Mouse (Mus musculus) thymus, postnatal 4 days (tissue): ENCODE measurements around the gene Slco2b1.

ENCODE experiments used
- DNase-seq: peaks from one replicate; pipeline ENCODE4 v3.0.0; 2021

Slco2b1 gene

DNA sequence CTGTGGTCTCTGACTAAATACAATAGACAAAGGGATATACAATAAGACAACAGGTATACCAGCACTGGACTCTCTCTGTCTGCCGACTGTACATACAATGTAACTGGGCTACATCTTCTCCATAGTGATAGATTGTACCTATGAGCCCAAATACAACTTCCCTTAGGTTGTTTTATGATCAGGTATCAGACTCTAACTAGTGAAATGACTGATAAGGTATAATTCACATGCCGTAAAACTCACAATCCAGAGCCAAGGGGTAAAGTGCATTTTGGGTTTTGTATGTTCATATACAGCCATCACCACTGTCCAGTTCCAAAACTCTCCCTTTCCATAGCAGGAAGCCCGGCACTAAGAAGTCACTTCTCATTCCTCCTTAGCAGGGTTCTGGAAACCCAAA lies 17.8 kb downstream of the Slco2b1 start:
- DNase-seq, result no peak

DNA sequence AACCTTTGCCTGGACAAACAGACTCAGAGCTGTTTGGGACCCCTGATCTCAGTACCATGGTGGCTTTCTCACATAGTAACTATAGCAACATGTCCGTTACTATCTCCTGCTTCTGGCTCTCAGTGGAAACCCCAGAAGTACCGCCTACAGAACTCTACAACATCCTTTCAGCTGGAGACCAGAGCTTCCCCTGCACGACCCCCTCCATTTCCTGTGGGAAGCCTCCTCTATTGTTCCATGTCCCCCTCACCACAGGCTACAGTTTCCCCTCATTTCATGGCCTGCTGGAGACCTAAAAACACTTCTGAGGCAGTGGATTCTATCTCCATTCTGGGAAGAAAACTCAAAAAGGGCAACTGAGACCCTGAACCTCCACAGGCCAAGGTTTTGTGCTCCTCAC lies 18.7 kb downstream of the Slco2b1 start:
- no peak for DNase-seq

DNA sequence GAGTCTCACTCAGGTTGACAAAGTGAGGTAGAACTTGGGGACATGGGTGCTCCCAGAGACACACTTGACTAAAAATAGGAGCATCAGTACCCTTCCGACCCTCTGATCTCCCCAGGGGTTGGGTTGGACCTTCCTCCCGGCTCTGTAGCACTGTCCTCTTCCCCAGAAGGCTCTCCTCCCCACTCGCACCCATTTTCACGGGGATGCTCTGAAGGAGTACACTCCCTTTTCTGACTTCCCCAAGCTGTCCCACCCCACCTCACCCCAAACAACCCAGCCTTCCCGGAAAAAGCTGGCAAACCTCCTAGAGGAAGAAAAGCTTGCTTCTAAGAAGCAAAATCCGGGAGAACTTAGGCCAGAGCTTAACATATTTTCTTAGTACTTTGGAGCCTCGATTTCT lies 20.3 kb downstream of the Slco2b1 start:
- DNase-seq, result no peak

DNA sequence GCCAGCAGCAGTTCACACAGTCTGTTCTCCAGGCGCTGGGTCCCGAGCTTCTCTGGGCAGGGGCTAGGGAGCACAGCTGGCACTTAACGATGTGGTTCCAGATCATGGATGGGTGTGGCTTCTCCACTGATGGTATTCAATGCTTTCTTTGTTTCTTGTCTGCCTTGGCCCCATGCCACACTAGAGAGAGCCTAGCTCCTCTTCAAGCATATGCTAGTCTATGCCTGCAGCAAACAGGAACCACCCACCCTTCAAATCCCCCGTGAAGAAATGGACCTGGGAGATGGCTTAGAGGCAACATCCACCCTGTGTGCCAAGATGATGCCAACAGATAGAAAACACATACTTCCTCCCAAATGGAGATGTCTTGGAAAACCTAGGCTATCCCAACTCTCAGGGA lies 27.1 kb downstream of the Slco2b1 start:
- no peak for DNase-seq

DNA sequence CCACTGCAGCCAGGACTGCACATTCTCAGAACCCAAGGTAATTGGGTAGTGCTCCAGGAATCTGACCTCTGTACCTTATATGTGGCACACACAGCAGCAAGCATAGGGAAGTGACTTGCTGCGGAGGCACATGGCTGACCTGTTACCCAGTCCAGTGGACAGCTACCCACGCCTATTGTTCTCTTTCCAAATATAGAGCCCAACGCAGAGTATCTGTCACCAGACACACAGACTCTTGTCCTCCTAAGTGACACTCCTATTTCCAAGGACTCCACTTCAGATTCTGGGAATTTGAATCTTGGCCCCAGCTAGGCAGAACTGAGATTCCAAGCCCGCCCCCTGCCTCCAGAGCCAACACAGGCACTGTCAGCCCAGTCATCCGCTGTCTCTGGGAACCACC lies 30.4 kb downstream of the Slco2b1 start:
- no peak for DNase-seq

DNA sequence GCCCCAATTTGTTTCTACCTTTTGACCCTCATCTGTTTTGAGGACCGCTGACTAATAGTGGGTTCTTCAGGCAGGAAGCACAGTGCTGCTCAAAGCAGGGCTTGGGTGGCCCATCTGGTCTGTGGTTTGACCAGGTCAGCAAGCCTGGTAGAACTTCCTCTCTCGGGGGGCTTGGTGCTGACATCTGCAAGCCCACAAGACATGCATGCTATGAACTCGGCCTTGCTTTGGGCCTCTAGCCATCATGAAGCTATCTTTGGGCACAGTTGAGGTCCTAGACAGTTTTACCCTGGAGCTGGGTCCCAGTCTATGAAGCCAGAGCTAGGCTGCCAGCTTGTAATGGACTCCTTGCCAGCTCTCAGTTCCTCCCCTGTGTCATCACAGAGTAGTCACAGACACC lies 36.2 kb downstream of the Slco2b1 start:
- no peak for DNase-seq

DNA sequence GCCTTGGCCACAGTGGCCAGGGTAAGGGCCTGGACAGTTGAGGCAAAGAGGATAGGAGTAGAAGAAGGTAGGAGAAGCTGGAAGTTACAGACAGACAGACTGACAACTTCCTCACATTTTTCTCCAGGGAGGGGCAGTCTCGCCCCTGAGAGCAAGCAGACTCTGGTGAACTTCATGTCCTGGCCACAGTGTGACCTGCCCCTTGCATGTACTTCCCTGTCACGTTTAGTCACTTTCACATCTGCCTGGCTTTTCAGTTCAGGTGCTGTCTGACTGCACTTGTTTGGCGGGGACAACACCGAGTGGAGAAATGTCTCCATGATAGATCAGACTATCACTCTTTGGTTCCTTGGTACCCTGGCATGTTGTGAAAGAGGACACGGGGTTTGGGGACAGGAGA lies 36.9 kb downstream of the Slco2b1 start:
- no peak for DNase-seq

DNA sequence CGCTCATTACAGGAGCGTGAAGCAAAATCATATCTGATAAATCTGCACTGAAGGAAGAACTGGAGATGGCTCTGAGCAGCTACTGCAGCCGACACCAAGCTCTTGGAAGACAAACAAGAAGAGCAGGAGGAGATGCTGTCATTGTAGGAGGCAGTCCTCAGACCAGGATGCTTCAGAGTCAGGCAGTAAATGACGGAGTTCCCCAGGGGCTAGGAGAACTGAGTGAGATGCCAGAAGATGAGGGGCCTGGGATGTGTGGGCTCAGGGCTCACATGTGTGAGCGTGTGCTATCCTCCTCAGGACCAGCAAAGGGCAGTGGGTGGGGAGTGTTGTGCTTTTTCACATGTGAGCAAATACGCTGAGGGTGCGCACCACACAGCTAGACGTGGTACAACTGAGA lies 38.0 kb downstream of the Slco2b1 start:
- DNase-seq, result no peak

DNA sequence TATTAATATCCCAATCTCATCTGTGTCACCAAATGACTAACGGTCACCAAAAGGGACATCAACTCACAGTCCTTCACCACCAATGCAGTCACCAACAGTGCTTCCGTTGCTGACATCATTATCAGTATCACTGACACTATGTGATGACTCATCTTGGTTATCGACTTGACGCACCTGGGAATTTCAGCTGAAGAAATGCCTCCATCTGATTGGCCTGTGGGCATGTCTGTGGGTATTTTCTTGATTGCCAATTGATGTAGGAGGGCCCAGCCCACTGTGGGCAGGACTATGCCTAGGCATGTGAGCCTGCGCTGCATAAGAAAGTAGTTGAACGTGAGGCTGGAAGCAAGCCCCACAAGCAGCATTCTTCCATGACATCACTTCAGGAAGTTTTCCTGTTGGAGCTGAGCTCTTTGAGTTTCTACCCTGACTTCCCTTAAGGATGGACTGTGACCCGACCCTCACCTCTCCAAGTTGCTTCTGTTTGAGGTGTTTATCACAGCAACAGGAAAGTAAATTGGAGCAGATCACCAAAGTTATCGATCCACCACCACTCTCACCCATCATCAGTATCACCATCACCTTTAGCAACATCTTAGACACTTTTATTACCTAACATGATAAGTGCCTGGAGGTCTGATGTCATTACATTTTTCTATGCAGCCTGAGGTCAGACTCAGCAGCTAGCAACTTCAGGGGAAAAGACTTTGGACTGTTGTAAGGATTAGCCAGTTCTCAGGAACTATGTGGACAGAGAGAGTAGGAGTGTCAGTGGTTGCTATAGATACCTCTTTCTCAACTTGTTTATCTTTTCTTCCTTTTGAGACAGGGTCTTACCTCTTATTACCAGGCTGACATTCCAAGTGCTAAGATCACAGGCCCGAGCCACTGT lies 39.4 kb downstream of the Slco2b1 start:
- DNase-seq, result no peak

DNA sequence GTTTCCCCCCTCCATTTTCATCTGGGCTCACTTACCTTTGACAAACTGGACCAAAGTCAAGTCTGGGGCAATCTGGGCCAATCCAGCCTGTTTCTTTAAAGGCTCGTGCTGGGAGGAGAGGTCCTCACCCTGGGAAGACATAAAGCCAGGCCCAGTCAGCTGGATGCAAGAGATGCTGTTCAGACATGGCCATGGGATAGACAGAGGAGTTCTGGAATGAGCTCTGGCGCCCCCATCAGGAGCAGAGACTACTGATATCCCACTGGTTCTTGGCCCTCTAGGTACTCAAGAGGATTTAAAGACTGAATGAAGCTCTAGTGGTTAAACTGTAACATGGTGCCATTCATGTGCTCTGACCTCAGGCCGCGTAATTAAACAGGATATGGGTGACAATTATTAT lies 40.2 kb downstream of the Slco2b1 start:
- peak; percentile 65 for DNase-seq

DNA sequence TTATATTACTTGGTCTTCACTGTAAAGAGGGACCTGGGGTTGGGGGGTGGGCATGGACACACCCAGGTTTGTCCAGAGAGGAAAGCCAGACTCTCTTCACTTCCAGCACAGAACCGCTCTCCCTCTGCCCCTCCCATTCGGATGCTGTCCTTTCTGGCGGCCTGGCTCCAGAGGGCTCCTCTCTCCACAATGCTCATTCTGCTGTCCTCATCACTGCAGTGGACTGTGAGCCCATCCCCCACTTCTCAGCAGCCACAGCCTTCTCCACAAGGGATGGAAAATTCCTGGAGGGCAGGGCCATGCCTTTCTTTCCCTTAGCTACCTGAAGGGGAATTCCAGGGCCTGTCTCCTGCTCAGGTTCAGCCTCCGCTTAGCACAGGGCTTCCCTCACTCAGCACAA lies 42.3 kb downstream of the Slco2b1 start:
- DNase-seq, result no peak

DNA sequence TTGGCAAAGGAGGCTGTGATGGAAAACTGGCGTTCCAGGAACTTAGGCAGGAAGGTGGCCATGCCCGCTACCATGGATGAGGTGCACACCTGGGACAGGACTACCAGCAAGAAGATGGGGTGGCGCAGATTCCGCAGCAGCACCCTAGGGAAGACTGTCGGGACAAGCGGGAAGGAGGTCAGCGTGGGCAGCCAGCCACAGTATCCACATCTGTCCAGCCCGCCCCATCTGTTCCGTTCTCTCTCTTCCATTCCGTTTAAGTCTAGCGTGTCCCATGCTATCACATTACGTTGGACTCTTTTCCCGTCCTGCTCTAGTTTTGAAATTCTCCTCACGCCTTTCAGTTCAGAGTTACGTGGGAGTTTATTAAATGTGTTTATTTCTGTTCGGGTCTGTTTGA lies 44.0 kb downstream of the Slco2b1 start:
- no peak for DNase-seq

DNA sequence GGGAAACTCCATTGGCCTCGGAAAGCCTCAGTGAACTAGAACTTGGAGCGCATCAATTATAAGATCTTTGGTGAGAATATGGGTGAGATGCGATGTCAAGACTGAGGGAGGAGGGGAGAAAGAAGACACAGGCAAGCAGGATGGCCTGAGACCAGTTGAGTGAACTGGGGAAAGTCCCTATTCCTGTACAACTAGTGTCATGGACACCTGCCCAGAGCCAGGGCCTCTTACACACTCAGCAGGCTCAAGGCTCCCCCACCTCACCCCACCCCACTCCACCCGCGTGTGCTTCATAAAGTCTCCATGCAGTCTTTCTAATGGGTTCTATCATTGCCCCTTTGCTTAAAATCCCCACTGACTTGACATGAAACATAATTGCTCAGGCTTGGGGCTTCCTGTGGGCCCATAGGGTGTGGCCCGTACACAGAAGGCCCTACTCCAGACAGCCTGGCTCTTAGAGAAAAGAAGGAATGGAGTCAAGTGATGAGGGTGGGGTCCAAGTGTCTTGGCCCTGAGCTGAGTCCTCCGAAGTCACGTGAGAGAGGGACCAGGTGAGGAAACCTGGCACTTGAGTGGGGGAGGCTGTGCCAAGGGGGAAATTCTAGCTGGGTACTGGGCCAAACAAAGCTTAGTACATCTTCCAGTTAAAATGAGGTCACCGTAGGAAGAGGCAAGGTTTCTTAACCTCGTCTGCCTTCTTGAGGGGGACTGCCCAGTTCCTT lies 45.2 kb downstream of the Slco2b1 start:
- DNase-seq, result no peak

DNA sequence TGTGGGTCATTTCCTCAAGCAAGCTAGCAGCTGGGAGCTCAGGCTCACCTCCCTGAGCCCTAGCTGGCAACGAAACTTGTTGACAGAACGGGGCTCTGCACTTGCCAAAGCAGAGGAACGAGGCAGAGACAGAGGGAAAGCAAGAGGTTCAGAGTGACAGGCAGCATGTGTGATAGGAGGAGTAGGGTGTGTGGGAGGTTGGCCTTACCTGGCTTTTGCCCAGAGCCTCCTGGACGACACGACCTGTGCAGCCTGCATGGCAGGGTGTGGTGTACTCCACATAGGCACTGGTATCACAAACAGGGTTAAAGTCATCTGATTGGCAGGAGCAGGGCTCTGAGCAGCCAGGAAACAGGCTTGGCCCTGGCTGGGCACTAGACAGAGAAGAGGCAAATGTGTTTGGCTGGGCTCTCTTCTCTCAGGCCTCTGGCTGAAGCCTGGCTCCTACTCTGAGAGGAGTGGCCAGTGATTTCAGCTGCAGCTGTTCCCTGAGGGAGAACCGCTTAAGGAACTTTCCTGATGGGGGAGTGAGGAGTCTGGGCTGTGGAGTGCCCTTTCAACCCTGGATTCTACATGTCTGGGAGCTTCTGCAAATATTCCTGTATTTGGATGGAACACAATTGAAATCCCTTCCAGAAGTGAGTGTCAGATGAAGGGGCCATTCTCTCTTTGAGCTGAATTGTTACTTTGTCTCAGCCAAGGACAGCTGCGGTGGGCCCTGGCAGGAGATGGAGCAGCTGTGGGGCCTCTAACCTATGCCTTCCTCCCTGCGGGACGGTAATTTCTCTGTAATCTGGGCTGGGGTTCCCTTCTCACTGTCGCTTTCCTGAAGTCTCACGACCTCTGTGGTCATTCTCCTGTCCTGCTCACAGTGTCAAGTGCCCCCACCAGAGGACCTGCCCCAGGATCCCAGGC lies 46.3 kb downstream of the Slco2b1 start:
- no peak for DNase-seq

DNA sequence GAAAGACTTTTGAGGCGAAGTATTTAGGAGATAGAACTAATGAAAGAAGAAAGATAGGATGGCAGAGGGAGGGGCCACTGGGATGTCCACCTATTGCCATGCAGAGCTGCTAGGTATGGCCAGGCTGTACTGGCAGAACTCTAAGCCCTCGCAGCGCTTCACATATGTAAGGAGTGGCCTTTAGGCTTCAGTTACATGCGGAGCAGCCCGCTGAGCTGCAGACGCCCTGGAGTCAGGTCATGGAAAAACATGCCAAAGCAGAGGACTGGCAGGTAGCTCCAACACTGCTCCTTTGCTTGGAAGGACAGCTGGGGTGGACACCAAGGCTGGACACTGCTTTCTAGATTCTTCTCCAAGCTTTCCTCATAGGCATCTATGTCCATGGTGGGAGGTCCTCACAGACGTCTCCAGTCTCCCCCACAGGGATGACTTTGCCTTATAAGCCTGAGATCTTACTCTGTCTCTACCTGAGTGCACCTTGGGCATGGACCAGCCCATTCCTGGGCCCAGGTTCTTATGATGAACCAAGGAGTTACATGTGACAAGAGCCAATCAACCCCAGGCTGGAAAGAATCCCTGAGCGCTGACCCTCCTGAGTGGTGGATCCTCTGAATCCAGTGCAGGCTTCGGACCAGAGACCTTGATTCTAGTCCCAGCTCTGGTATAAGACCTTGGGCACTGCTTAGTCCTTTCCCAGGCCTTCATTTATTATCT lies 47.5 kb downstream of the Slco2b1 start:
- DNase-seq, result no peak

DNA sequence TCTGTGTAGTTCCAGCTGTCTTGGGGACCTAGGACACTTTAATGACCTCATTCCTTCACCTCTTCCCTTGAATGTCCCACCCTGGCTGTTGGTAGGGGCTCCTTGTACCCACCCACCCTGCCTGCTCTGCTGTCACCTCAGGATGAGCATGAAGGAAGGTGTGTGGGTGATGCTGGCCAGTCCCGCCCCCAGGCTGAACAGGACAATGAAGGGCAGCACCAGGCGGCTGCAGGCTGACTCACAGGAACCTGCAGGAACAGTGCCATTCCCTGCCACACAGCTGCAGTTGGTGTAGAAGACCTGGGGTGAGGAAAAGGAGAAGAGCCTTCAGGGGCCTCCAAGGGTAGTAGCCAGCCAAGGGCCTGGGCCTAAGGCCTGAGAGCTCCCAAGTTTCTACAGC lies 48.8 kb downstream of the Slco2b1 start:
- no peak for DNase-seq

DNA sequence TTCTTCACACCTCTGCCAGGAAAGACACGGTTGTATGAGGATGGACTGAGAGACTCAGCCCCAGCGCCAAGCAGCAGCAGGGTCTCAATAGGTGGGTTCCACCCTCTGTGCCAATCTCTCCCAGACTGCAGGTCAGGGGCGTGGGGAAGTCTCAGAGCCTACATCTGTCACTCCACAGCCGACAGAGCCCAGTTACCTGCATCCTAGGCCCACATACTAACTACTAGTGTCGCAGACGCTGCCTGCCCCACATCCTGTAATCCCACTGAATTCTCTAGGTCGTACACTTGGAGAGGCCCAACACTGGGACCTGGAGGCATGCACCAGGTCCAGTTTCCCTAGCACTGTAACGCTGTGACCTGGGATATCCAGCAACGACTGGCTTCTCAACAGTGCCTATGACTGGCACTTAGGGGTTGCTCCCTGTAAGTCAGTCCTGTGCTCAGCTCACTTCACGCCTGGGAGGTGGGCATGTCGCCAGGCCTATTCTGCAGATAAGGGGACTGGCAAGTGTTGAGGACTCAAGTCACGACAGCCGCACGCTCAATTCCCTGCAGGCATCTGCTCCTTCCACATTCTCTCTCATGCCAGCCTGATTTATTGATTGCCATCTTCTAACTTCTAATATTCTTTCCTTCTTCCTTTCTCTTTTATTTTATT lies 49.4 kb downstream of the Slco2b1 start:
- DNase-seq, result no peak

DNA sequence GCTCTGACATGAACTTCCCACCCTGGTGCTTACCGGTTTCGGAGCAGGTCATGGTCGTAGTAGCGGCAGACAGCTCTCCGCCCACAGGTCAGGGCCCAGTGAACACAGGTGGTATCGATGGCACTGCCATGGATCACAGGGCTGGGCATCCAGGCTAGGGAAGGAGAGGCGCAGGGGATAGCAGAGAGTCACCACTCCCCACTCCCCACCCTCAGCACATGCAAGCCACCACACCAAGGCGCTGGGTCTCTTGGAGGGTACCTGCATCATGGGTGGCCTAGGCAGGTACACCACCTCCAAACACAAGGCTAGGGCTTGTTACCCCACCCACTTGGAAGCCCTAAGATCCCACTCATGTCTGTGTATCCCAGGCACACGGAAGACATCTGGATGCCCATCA lies 50.1 kb downstream of the Slco2b1 start:
- no peak for DNase-seq

DNA sequence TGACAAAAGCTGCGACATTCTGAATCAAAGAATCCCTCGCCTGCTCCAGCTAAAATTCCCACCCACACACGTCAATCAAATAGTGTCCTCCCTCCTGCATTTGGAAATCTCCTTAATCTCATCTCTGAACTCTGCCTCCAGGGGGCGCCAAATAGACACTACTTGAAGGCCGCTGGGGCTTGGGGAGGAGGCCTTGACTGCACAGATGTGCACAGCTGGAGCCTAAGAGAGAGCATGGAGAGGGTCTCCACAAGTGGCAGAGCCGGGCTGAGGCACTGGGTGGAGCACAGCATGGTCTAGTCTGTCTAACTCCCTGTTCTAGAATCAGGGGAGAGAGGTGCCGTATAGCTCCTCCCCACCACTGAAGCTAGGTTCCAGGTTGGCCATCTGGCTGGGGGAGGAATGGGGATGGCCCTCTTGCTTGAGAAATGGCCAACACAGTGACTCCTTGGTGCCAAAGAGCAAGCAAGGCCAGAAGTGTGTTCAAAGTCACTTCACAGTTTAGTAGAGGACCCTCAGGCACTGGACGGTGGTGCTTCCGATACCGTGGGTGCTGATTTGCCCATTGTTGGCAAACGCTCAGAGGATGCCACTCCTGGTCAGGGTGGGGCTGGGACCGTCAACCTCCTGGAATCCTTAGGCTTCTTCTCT lies 51.6 kb downstream of the Slco2b1 start:
- peak; percentile 94 for DNase-seq

DNA sequence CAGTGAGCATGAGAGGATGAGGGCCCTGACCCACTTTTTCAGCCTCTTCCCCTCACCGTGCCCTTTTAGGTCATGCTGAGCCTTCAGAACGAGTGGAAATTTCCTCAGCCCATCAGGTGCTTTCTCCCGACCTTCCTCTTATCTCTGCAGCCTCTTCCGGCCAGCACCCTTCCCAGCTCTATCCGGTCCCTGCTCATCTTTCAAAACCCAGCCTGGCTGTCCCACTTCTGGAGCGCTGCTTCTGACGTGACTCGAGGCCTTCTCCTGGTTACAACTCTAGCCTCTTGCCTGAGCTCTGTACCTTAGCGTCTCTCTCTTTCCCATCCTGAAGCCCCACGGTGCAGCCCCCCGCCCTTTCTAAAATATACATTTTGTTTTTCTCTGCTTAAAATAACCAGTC lies 56.9 kb downstream of the Slco2b1 start:
- DNase-seq, result no peak

DNA sequence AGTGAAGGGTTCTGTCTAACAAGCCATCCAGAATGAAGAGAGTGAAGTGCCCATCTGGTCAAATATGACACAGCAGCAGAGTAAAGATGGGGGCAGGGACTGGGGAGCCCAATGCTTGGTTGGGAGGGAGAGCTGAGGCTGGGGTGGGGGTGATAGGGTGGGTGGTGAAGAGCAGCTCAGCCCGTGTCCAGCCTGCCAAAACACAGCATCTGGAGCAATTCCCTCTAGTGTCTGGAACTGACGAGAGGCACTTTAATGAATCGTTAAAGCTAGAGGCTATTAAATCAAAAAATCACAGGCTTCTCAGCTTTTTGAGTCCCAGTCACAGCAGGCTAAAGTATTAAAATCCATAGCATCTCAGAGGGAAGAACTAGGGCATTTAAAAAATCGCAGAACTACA lies 61.6 kb downstream of the Slco2b1 start:
- DNase-seq, result no peak

DNA sequence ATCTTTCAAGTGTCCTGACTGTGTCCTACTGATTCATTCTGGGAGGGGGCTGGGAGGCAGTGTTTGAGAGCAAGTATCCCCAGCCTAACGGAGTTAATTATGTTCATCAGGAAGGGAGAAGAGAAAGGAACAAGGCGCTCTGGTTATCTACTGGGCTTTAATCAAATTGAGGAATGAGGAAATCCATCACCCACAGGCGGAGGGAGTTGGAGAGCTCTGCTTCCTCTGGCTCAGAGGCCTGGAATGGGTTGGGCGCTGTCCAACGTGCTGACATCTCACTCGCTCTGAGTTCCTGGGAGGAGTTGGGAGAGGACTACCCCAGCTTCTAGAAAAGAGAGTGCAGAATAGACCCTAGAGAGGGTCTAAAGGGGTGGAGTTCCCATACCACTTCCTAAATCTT lies 62.5 kb downstream of the Slco2b1 start:
- peak; percentile 66 for DNase-seq
